Mouse (Mus musculus): Measurements from ENCODE around the gene Diaph3. TPM values are rescaled to one million over a fixed set of nuclear protein-coding genes. Genes with fewer than 3 reads are reported as not detected.

The Diaph3 gene
- polyA plus RNA-seq, 1 experiment from 2014 or later = 4.3 TPM

DNA sequence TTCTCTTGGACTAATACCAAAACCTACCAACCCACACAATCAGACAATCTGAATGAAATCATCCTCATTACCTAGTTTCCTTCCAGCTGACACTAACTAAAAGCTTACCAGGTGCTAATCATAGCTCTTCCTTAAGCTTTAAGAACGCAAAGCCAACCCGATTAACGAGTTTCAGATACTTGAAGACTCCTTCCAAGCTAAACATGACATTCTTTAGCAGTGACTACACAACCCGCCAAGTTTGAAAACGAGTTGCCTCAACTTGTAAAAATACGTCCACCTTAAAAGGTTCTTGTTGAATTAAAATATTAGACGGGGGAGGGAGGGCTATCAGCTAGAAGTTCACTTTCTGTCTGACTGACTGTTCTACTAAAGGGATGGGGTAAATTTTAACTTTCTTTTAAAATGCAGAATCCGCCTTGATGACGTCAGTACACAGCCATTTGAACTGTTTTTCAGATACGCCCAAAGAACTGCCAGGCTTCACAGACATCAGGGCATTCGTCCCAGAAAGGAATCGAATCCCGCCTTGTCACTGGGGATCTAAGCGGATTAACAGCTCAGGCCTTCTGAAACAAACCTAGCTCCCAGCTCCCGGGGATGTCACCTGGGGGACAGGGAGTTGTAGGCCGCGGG is 590 bp downstream of the Diaph3 start:
- Histone ChIP-seq H3K36me3 (ENCODE audit: control insufficient read depth, insufficient read depth, low read length) (no peaks in the 10 kb centered on the region), H3K27me3 (ENCODE audit: control insufficient read depth, insufficient read depth, low read length) (no peaks in the 10 kb centered on the region), H3K4me3 (replicated peaks; ENCODE audit: low read depth, low read length) (peak overlapping the region; percentile 69), H3K27ac (replicated peaks; ENCODE audit: low read depth, low read length) (no peak overlapping the region), H3K9ac (replicated peaks; ENCODE audit: low read length) (peak overlapping the region; percentile 45), H3K4me1 (ENCODE audit: control insufficient read depth, insufficient read depth, low read length) (peaks cover 3% of the 10 kb centered on the region; the same call in 1 of the 2 replicates), H3K4me2 (ENCODE audit: low read length) (peak overlapping the region; percentile 92), H3K9me3 (ENCODE audit: control insufficient read depth, low read length) (no peaks in the 10 kb centered on the region)
- ATAC-seq (ENCODE audit: low FRiP score, low TSS enrichment) (no peak), DNase-seq (no peak)
- 3% methylated on average over 17 of the region's 17 CpGs for WGBS

DNA sequence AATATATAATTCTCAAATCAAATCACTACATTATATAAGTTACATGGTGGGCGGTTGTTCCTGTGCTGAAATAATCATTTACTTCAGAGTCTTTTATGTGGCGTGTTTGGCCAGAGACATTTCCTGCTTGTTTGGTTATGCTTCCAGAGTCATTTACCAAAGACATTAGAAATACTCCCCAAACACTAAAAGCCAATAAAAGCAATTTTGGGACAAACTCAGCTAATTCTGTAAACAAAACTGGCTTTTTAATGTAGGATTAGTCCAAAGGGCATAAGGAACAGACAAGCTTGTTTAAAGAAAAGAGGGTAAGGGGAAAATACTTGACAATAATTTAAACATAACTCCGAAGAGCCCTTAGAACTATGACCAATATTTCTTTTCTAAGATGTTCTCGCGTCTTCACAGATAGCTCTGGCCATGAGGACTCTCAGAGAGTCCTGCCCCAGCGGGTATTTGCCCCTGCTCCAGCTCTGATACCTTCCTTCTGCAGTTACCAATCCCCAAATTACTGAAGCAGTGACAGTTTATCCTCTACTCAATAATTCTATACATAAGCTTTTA is 14.9 kb downstream of the Diaph3 start:
- H3K27ac ChIP-seq (replicated peaks; ENCODE audit: low read depth, low read length) = no peak overlapping the region
- no peaks in the 10 kb centered on the region for H3K36me3 ChIP-seq (ENCODE audit: control insufficient read depth, insufficient read depth, low read length)
- no peak overlapping the region for H3K4me2 ChIP-seq (ENCODE audit: low read length)
- H3K4me3 ChIP-seq (replicated peaks; ENCODE audit: low read depth, low read length) = no peak overlapping the region
- H3K9me3 ChIP-seq (ENCODE audit: control insufficient read depth, low read length) = no peaks in the 10 kb centered on the region
- peaks cover 3% of the 10 kb centered on the region; the same call in 1 of the 2 replicates for H3K4me1 ChIP-seq (ENCODE audit: control insufficient read depth, insufficient read depth, low read length)
- DNase-seq (no peak), ATAC-seq (ENCODE audit: low FRiP score, low TSS enrichment) (no peak)
- WGBS = 95% methylated on average over 6 of the region's 6 CpGs
- H3K27me3 ChIP-seq (ENCODE audit: control insufficient read depth, insufficient read depth, low read length) = no peaks in the 10 kb centered on the region
- H3K9ac ChIP-seq (replicated peaks; ENCODE audit: low read length) = no peak overlapping the region

DNA sequence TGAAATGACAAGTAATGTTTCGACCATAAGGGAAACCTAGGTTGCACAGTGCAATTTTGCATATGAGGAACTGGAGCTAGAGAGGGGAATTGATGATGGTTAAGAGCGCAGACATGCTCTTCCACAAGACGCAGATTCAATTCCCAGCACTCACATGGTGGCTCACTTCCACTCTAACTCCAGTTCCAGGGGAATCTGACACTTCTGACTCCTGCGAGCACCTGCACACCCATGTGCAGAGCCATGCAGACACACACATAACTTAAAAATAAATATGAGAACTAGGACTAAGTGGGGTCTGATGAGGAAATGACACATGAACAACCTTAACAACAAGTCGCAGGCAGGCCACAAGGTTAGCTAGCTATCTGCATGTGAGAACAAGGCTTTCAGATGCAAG is 15.5 kb downstream of the Diaph3 start:
- no peak overlapping the region for H3K9ac ChIP-seq (replicated peaks; ENCODE audit: low read length)
- DNase-seq (no peak), ATAC-seq (ENCODE audit: low FRiP score, low TSS enrichment) (no peak)
- H3K4me1 ChIP-seq (ENCODE audit: control insufficient read depth, insufficient read depth, low read length) = peaks cover 3% of the 10 kb centered on the region; the same call in 1 of the 2 replicates
- no peak overlapping the region for H3K4me2 ChIP-seq (ENCODE audit: low read length)
- WGBS = 95% methylated on average over 5 of the region's 5 CpGs
- H3K27ac ChIP-seq (replicated peaks; ENCODE audit: low read depth, low read length) = no peak overlapping the region
- no peaks in the 10 kb centered on the region for H3K9me3 ChIP-seq (ENCODE audit: control insufficient read depth, low read length)
- no peaks in the 10 kb centered on the region for H3K36me3 ChIP-seq (ENCODE audit: control insufficient read depth, insufficient read depth, low read length)
- no peak overlapping the region for H3K4me3 ChIP-seq (replicated peaks; ENCODE audit: low read depth, low read length)
- H3K27me3 ChIP-seq (ENCODE audit: control insufficient read depth, insufficient read depth, low read length) = no peaks in the 10 kb centered on the region

DNA sequence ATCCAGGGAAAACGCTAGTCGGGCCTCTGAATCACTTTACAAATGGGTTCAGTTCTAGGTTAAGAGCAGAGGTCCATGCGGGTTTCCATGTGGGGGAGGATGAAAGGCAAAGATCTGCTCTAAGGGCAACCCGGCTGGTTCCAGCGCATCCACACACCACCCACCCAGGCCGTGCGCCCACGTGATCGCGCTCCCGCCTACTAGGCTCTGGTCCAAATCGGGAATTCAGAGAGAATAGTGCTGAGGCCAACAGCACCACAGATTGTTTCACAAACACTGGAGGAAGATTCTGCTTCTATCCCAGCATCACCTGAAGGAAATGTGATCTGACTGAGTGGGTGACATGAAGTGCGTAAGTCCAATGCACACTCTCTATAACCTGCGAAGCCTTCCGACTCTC is 17.9 kb downstream of the Diaph3 start:
- no peak overlapping the region for H3K4me2 ChIP-seq (ENCODE audit: low read length)
- no peak overlapping the region for H3K4me3 ChIP-seq (replicated peaks; ENCODE audit: low read depth, low read length)
- H3K9ac ChIP-seq (replicated peaks; ENCODE audit: low read length) = no peak overlapping the region
- H3K9me3 ChIP-seq (ENCODE audit: control insufficient read depth, low read length) = no peaks in the 10 kb centered on the region
- H3K27me3 ChIP-seq (ENCODE audit: control insufficient read depth, insufficient read depth, low read length) = no peaks in the 10 kb centered on the region
- no peak overlapping the region for H3K27ac ChIP-seq (replicated peaks; ENCODE audit: low read depth, low read length)
- H3K4me1 ChIP-seq (ENCODE audit: control insufficient read depth, insufficient read depth, low read length) = peaks cover 3% of the 10 kb centered on the region; the same call in 1 of the 2 replicates
- no peaks in the 10 kb centered on the region for H3K36me3 ChIP-seq (ENCODE audit: control insufficient read depth, insufficient read depth, low read length)
- ATAC-seq (ENCODE audit: low FRiP score, low TSS enrichment) = no peak
- DNase-seq = no peak
- 89% methylated on average over 15 of the region's 15 CpGs for WGBS

DNA sequence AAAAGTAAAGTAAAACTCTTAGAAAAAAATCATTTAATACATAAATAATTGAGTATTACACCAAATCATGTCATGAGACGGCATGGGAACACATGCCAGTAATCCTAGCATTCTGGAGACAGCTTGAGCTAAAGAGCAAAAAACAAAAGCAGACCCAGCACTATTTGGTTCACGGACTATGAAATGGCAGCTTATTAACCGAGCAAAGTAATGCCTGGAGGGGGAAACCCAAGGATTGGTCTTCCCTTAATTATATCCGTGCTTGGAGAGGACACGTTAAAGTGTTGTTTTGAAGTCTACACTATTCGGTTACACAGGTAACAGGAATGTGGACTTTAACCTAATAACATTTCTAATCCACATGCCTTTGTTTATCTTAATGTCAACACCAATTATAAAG is 19.2 kb downstream of the Diaph3 start:
- no peak for DNase-seq
- Histone ChIP-seq H3K4me2 (ENCODE audit: low read length) (no peak overlapping the region), H3K9me3 (ENCODE audit: control insufficient read depth, low read length) (no peaks in the 10 kb centered on the region), H3K9ac (replicated peaks; ENCODE audit: low read length) (no peak overlapping the region), H3K27me3 (ENCODE audit: control insufficient read depth, insufficient read depth, low read length) (no peaks in the 10 kb centered on the region), H3K4me1 (ENCODE audit: control insufficient read depth, insufficient read depth, low read length) (peaks cover 3% of the 10 kb centered on the region; the same call in 1 of the 2 replicates), H3K36me3 (ENCODE audit: control insufficient read depth, insufficient read depth, low read length) (no peaks in the 10 kb centered on the region), H3K4me3 (replicated peaks; ENCODE audit: low read depth, low read length) (no peak overlapping the region), H3K27ac (replicated peaks; ENCODE audit: low read depth, low read length) (no peak overlapping the region)
- WGBS = 55% methylated on average over 6 of the region's 6 CpGs
- no peak for ATAC-seq (ENCODE audit: low FRiP score, low TSS enrichment)

DNA sequence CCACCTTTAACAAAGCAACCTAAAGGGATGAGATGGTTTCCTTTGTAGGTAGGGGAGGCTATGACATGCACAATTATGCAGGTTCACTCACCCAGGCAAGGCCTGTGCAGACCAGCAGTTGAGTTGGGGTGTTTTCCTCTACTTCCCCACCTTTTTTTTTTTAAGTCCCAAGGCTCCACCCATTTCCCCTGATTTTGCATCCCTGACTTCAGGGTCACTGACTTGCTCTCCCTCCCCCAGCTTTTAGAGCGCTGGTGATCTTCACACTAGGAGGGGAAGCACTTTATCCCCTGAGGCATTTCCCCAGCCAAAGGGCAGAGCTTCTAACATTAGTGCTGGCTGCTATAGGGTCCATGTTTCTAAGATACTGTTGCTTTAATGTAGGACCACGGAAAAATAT is 30.4 kb downstream of the Diaph3 start:
- no peaks in the 10 kb centered on the region for H3K4me1 ChIP-seq (ENCODE audit: control insufficient read depth, insufficient read depth, low read length)
- no peaks in the 10 kb centered on the region for H3K27me3 ChIP-seq (ENCODE audit: control insufficient read depth, insufficient read depth, low read length)
- WGBS = 21% methylated on average over 2 of the region's 2 CpGs
- H3K9ac ChIP-seq (replicated peaks; ENCODE audit: low read length) = no peak overlapping the region
- ATAC-seq (ENCODE audit: low FRiP score, low TSS enrichment) (no peak), DNase-seq (no peak)
- no peak overlapping the region for H3K4me3 ChIP-seq (replicated peaks; ENCODE audit: low read depth, low read length)
- no peaks in the 10 kb centered on the region for H3K36me3 ChIP-seq (ENCODE audit: control insufficient read depth, insufficient read depth, low read length)
- H3K9me3 ChIP-seq (ENCODE audit: control insufficient read depth, low read length) = no peaks in the 10 kb centered on the region
- no peak overlapping the region for H3K4me2 ChIP-seq (ENCODE audit: low read length)
- H3K27ac ChIP-seq (replicated peaks; ENCODE audit: low read depth, low read length) = no peak overlapping the region

DNA sequence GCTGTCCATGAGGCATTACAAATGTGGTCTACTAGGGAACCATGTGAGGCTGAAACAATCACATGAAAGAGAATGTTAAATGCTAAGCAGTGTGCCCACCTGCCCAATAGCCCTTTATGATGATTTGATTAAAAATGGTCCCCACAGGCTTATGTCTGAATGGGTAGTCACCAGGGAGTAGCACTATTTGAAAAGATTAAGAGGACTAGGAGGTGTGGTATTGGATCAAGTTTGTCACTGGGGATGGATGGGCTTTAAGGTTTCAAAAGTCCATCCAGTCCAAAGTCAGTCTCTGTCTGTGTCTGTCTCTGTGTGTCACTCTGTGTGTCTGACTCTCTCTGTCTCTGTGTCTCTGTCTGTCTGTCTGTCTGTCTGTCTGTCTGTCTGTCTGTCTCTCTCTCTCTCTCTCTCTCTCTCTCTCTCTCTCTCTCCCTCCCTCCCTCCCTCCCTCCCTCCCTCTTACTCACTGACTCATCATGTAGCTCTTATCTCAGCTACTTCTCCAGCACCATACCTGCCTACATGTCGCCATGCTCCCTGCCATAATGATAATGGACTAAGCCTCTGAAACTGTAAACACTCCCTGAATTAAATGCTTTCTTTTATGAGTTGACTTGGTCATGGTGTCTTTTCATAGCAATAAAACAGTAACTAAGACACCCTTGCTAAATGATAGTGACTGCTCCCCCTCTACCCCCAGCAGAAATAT is 41.5 kb downstream of the Diaph3 start:
- WGBS = 96% methylated on average over 1 of the region's 1 CpGs
- no peak overlapping the region for H3K4me3 ChIP-seq (replicated peaks; ENCODE audit: low read depth, low read length)
- H3K27me3 ChIP-seq (ENCODE audit: control insufficient read depth, insufficient read depth, low read length) = no peaks in the 10 kb centered on the region
- no peak overlapping the region for H3K9ac ChIP-seq (replicated peaks; ENCODE audit: low read length)
- no peaks in the 10 kb centered on the region for H3K36me3 ChIP-seq (ENCODE audit: control insufficient read depth, insufficient read depth, low read length)
- H3K4me2 ChIP-seq (ENCODE audit: low read length) = no peak overlapping the region
- DNase-seq (no peak), ATAC-seq (ENCODE audit: low FRiP score, low TSS enrichment) (no peak)
- H3K4me1 ChIP-seq (ENCODE audit: control insufficient read depth, insufficient read depth, low read length) = no peaks in the 10 kb centered on the region
- no peaks in the 10 kb centered on the region for H3K9me3 ChIP-seq (ENCODE audit: control insufficient read depth, low read length)
- H3K27ac ChIP-seq (replicated peaks; ENCODE audit: low read depth, low read length) = no peak overlapping the region

DNA sequence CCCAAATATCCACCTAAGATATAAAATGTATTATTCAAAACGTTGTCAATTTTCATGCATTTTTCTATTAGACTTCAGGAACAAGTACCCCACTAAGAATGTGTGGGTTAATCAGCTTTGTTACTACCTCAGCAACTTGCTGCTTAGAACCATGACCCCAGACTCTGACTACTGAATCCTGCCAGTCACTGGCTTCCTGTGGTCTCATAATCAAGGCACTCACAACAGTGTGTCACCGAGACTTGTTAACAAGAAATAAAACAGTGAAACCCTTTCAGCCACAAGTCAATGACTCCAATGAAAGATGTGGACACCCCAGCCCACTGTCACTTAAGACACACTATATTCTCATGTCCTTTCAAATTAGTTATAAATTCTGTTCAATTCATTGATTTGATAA is 42.9 kb downstream of the Diaph3 start:
- H3K4me2 ChIP-seq (ENCODE audit: low read length) = no peak overlapping the region
- no peak overlapping the region for H3K4me3 ChIP-seq (replicated peaks; ENCODE audit: low read depth, low read length)
- no peaks in the 10 kb centered on the region for H3K4me1 ChIP-seq (ENCODE audit: control insufficient read depth, insufficient read depth, low read length)
- no peak for DNase-seq
- no peak overlapping the region for H3K9ac ChIP-seq (replicated peaks; ENCODE audit: low read length)
- no peaks in the 10 kb centered on the region for H3K9me3 ChIP-seq (ENCODE audit: control insufficient read depth, low read length)
- H3K27ac ChIP-seq (replicated peaks; ENCODE audit: low read depth, low read length) = no peak overlapping the region
- H3K36me3 ChIP-seq (ENCODE audit: control insufficient read depth, insufficient read depth, low read length) = no peaks in the 10 kb centered on the region
- ATAC-seq (ENCODE audit: low FRiP score, low TSS enrichment) = no peak
- WGBS = 90% methylated on average over 2 of the region's 2 CpGs
- H3K27me3 ChIP-seq (ENCODE audit: control insufficient read depth, insufficient read depth, low read length) = no peaks in the 10 kb centered on the region

DNA sequence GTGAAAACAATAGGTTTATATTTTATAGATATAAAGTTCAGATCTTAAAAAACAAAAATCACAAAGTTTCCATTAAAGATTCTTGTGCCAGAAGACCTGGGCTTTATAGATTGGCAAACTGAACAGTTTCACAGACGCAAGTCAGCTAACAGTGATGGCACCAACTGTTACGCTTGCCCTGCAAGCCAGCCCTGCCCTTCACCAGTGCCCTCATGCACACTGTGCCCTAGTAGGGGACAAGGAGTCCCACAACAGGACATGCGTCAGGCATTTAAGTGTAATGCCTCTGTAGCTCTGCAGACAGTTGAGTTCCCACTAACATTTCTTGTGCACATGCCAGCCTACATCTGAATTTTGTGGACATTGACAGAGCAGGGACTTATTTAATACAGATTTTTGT is 49.5 kb downstream of the Diaph3 start:
- DNase-seq = no peak
- Histone ChIP-seq H3K4me1 (ENCODE audit: control insufficient read depth, insufficient read depth, low read length) (no peaks in the 10 kb centered on the region), H3K36me3 (ENCODE audit: control insufficient read depth, insufficient read depth, low read length) (no peaks in the 10 kb centered on the region), H3K27ac (replicated peaks; ENCODE audit: low read depth, low read length) (no peak overlapping the region), H3K9ac (replicated peaks; ENCODE audit: low read length) (no peak overlapping the region), H3K4me3 (replicated peaks; ENCODE audit: low read depth, low read length) (no peak overlapping the region), H3K4me2 (ENCODE audit: low read length) (no peak overlapping the region), H3K9me3 (ENCODE audit: control insufficient read depth, low read length) (no peaks in the 10 kb centered on the region), H3K27me3 (ENCODE audit: control insufficient read depth, insufficient read depth, low read length) (no peaks in the 10 kb centered on the region)
- no peak for ATAC-seq (ENCODE audit: low FRiP score, low TSS enrichment)
- WGBS = 91% methylated on average over 3 of the region's 3 CpGs

All from midbrain, embryonic 14.5 days (tissue).